Mouse (Mus musculus) R1 (cell line): ENCODE data around the gene Pard3.
A peak's percentile ranks its signal among the peaks of the same experiment; 100 is the strongest.
"Not testable (repeated sequence)": the region's sequence is repeated elsewhere in the genome, so short reads cannot be mapped to it uniquely, and the experiment has no call there.

Source experiments
- DNase-seq: peaks from one replicate; pipeline ENCODE4 v3.0.0-alpha.2; 2018; ENCODE audit warnings: low read depth, low spot score

Gene Pard3

DNA sequence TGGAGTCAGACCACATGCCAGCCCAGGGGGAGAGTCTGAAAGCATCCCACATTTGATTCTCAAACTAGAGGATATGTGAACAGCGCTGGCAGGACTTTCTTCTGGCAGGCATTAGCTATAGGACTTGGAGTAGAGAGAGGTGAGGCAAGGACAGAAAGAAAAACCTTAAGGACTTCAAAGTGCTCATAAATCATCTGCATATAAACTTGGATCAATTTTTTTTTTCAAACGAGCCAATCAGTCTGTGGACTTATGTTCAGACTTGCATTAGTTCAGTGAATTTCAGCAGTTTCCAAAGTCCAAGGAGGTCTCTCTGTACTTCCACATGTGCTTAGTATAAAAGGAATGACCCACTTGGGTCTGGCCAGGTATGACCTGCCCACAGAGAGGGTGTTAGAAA lies 72.5 kb downstream of the Pard3 start:
- no peak for DNase-seq

DNA sequence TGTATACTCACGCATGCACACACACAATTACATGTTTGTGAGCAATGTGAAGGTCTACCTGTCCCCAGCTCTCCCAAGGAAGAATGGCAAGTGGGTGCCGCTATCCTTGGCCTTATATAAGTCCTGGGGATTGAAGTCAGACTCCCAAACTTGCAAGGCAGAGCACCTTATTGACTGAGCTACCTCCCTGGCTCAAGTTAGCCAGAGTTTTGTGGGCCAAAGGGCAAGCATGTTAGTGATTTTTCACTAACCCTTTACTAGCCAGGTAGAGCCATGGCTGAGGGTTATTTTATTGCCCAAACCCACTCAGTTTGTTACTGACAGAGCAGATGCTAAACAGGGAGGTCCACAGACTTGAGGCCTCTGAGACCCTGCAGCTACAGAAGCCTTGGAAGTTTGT lies 73.1 kb downstream of the Pard3 start:
- no peak for DNase-seq

DNA sequence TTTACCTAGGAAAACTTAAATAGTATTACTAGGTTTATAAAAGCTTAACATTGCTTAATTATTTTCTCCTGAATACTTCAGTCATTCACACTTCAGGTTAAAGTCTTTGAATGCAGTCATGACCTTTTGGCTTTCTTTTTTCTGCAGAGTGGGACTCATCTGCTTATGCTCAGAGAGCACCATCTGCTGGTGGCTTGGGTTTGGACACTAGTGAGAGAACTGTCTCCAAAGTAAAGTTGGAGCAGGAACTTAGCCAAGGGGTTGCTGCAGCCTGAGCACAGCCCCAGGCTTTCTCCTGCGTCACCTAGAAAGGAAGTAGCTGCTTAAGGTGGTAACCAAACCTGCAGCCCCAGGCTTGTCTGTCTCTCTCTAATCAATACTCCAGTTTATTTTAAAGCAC lies 75.5 kb downstream of the Pard3 start:
- peak; percentile 82 for DNase-seq

DNA sequence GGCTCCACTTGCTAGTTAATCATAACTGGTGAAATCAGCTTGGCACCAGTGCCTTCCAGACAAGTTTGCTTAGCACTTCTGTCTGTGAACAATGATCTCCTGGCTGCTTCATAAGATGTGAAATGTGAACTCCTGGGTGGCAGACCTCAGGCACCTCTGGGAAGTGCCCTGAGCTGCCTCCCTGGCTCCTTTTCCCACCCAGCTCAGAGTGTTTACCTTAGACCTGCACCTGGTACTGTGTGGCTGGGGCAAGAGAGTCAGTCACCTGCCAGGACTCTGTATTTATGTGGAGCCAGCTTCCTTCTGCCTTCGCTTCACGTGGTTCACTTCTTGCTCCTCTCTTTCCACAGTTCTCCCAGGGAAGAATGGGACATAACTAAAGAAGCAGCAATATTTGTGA lies 77.3 kb downstream of the Pard3 start:
- no peak for DNase-seq

DNA sequence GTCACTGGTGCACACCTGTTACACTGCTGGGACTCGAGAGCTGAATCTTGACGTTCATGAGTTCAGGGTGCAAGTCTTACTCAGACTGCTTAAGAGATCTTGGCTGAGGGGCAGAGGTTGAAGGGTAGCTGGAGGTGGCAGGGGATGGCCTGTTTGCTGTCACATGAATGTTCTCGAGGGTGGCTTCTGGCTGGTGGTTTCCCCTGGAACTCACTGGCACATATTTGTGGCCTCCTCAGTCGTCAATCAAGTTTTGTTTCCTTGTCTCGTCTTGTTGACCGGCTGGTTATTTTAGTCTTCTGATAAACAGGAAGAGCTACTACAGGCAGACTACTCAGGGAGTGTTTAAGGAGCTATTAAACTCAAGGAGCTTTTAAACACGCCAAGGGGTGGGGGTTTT lies 79.9 kb downstream of the Pard3 start:
- DNase-seq = no peak

DNA sequence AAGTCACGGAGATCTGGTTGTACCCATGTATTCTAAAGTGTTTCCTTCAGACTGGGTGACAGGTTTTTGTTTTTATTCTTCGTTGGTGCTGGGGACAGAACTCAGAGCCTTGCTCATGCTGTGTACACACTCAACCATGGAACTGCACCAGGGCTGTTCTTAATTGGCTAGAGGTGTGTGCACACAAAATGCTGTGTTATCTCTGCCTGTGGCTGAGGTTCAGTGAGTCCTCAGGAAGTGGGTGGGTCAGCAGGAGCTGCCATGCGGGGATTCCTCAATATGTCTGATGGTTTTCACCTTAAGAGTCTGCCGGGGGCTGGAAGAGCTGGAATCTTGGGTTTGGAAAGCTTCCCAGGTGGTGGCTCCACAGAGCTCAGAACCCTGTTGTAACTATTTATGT lies 80.9 kb downstream of the Pard3 start:
- DNase-seq = no peak

DNA sequence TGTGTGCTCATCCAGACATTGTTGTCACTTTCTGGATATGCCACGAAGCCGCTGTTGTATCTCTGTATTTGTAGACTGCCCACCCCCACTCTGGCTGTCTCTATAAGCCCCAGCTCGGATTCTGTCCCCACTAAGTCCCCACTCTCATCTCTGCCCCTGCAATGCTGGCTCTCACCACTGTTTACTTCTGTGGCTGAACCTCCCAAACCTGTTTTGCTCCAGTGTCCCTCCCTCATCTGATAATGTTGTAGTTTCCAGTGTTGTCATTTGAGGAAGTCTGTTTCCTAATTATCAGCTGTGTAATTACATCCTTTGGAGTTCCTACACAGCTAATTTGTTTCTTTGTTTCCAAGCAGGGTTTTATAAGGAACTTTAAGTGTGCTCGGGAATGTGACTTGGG lies 81.4 kb downstream of the Pard3 start:
- no peak for DNase-seq

DNA sequence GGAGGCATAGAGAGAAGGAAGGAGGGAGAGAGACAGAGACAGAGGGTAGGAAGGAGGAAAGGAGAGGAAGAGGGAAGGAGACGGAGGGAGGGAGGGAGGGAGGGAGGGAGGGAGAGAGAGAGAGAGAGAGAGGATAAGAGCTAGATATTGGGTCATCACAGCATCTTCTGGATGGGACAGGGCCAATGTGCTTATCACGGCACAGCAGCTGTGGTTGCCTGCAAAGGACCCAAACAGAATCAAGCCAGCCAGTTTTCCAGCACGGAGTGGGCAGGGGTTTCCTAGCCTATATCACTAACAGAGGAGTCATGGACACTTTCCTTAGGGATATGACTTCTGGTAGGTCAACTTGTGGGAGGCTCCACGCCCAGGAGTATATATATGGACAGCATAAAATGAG lies 82.4 kb downstream of the Pard3 start:
- no peak for DNase-seq

DNA sequence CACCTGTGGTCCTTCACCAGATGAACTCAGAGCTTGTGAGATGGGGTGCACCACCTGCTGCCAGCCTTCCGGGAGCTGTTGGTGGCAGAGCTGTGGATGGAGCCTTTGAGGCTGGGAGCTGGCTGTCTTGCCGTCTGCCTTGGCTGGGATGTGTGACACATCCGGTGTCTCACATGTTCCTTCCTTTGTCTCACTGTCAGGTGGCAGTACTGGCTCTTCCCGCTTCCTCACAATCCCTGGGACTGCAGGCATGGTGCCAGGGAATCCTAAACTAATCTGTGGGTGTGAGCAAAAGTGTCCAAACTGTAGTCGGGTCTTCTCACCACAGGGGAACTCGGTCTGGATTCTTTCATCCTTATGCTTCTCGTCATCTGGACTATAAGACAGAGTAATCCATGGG lies 85.1 kb downstream of the Pard3 start:
- no peak for DNase-seq

DNA sequence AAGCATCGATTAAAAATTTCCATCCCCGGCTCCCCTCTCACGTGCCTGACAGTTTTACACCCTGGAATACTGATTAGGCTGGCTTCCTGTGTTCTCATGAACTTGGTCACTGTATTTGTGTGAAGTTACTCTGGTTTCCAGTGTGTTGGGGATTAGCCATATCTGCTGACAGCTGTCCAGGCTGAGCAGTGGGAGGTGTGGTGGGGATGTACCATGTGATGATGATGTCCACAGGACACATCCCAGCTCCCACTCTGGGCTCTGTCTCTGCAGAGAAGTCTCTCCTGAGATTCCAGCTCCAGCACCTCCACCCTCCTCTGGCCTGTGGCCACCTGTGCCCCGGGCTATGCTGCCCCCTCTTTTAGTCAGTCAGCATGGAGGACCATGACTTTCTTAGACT lies 87.0 kb downstream of the Pard3 start:
- DNase-seq = no peak

DNA sequence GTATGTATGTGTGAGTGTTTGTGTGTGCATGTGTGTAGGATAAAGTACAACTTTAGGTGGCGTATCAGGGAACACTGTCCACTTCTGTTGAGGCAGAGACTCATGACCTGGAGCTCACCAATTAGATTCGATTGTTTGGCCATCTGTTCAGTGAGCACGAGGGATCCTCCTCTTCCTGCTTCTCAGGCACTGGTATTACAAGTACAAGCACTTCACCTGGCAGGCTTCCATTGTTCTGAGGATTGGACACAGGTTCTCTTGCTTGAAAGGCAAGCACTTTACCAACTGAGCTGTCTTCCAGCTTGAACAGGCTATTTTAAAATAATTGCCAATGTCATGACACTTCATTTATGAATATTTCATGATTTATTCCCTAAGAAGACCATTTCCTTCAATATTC lies 88.0 kb downstream of the Pard3 start:
- no peak for DNase-seq

DNA sequence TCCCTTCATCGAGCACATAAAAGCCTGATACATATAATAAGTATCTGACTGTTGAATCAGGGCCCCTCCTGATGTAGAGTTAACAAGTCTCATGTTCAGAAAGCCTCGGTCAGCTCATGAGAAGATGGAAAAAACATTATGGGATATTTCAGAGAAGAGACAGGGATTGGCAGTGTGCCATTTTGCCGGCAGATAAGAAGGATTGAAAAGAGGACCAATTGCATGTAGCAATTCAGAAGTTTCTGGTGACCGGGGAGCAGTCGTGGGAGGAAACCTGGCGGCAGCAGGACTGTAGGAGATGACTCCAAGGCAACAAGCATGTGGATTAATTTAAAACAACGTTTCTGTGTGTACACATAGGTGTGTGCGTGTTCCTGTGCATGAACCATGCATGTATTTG lies 93.4 kb downstream of the Pard3 start:
- no peak for DNase-seq

DNA sequence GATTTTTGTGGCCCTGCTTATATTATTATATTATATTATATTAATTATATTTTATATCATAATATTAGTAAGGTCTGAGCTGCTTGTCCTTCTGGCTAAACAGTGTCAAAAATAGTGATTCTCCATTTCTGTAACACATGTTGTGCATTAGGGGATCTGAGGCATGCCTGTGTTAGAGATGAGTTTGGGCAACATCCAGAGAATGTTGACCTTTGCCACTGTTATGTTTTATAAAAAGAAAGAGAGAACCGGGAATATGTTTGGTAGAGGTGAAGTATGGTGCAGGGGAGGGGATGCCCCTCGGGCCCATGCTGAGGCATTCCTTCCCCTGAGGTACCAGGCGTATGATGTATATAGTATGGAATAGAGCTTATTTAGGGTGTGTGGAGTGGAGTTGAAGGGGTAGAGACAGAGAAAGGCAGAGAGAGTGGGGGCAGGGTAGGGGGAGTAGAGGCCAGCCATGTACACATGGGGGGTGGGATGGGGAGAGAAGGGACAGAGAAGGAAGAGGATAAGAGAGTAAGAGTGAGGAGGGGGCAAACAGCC lies 95.8 kb downstream of the Pard3 start:
- no peak for DNase-seq

DNA sequence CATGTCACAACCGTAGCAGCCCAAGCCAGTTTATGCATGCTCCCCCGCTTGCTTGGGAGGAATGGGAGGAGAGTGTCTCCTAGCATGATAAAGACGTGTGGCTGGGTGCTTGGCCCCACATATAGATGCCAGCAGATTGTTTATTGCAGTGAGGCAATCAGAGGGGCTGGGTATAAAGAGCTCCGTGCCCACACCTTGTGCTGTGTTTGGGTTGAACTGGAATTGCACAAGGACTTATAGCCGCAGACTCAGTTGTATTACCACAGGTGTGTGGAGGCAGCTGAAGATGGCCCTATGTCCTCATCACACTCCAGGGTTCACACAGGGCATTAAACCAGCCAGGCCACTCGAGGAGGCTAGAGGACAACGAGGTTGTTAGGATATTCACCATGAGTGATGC lies 98.2 kb downstream of the Pard3 start:
- no peak for DNase-seq

DNA sequence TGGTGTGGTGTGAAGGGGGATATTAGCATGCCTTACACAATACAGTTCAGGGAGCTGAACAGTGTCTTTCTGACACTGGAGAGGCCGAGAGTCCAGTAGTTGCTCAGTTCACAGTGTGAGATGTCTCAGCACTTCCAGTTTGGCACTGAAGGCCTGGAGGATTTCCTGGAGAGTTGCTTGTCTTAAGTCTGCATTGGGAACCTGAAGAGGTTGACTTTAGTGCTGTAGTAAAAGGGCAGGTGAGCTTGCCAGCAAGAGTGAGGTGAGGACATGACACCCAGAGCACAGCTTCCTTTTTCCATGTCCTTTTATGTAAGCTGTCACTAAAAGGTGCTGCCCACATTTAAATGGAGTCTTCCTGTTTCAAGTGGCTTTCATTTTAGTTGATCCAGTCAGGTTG lies 99.1 kb downstream of the Pard3 start:
- no peak for DNase-seq

DNA sequence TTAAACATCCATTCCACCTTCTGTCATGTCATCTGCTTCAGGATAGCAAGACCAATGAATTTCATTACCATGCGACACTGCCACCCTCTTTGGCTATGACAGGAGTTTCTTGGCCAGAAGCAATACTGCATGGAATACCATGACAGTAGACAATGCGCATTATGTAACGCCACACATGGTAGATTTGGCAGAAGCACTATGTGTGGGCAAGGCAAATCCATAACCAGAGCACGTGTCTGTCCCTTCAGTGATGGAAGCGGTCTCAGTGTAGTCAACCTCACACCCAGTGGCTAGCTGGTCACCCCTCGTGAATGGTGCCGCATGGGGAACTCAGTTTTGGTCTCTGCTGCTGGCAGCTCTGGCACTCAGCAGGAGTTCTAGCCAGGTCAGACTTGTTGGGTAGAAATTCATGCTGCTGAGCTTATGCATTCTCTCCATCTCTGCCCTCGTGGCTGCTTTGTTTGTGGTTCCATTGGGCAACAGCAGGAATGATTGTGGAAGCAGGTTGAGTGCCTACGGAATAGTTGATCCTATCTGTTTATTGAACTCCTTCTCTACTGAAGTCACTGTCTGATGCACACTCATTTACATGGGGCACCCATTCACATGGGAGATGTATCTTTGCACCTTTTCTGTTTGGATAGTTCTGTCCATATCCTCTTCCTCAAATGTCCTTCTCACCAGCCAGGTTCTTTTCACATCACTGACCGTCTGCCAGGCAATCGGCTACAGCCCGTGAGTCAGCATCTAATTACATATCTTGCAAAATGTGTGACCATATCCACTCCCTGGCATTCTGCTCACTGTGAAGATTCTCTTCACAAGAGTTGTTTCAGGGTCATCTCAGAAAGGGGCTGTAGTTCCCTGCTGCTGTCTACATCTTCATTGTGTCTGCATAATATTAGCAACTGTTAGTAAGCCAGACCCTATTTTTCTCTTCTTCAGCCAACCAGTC lies 100.9 kb downstream of the Pard3 start:
- DNase-seq = no peak

DNA sequence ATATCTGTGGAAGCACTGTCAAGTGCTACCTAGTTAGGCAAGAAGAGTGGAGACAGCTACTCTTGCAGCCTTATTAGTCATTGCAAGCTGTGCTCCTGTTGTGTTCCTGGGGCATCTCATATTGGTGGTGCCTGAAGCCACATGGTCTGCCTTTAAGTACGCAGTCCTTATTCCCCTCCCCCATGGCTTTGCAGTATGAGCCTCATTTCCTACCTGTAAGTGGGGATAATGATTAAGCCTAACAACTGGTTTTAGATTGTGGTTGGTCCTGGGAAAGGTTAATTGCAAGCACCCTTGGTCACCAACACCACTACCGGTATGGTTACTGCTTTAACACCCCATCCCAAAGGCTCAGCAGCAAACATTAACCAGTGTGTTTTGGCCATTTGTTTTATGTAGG lies 104.8 kb downstream of the Pard3 start:
- DNase-seq = no peak

DNA sequence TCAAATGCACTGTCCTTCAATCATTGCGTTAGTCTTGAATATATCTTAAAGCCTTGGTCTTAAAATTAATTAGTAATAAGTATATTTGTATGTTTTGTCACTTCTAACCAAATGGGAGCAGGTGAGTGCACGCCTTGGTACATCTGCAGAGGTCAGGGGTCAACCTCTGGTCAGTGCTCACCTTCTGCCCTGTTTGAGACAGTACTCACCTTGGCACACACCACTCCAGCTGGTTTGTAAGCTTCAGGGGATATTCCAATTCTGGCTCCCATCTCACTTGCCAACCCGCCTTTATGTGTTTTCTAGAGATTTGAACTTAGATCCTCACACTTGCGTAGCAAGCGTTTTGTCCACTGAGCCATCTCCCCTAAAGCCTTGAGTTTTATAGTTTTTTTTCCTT lies 105.7 kb downstream of the Pard3 start:
- no peak for DNase-seq

DNA sequence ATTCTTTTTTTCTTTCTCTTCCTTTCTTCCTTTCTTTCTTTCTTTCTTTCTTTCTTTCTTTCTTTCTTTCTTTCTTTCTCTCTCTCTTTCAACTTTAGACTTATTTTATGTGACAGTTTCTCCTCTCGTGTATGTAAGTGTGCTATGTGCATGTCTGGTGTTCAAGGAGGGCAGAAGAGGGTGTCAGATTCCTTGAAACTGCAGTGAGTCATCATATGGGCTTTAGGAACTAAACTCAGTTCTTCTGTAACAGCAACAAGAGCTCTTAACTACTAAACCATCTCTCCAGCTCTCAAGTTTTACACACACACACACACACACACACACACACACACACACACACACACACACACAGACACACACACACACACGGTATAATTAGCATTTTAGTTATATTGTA lies 106.7 kb downstream of the Pard3 start:
- not testable (repeated sequence) for DNase-seq

DNA sequence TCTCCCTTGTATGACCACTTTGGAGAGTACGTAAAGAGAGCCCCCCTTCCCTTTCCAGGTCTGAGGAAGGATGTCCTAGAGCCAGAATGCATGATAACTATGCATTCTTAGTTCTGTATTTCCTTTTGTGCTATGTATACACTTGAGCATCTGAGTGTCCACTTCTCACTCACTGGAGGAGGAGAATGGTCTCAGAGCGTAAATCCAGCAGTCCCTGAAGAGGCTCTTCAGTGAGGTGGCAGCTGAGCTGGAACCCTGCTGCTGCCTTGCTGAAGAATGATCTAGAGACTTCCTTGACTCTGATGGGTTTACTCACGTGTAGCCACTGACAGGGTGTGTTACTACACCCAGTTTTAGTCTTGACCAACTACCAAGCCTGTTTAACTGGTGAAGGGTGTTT lies 107.2 kb downstream of the Pard3 start:
- DNase-seq = no peak

DNA sequence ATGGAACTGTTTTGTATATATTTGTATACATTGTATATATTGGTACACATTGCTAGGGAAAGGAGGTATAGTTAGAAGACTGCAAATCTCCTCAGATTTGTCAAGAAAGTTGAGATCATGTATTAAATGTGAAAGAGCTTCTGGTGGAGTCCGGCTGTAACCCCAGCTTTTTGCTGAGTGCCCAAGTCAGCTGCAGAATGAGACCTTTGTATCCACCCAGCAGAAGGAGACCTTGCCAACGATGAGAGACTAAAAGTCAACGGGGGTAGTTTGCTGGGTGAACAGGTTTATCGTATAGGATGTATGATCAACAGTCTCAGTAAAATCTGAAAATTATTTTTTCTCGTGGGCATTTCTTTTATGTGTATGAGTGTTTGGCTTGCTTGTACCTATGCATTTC lies 109.8 kb downstream of the Pard3 start:
- DNase-seq = no peak

DNA sequence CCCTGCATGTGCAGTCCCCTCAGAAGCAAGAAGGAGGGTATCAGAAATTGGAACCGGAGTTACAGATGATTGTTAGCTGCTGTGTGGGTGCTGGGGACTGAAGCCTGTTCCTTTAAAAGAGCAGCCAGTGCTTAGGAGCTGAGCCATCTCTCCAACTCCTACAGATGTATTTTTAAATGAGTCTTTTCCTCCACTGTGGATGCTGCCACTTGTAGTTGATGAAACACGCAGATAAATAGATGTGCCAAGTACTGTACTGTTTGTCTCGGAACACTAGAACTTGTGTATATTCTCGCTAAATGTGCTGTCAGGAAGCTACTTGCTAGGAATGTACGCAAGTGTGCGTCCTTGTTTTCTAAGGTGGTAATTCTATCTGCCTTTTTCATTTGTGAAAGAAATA lies 110.7 kb downstream of the Pard3 start:
- DNase-seq = no peak

DNA sequence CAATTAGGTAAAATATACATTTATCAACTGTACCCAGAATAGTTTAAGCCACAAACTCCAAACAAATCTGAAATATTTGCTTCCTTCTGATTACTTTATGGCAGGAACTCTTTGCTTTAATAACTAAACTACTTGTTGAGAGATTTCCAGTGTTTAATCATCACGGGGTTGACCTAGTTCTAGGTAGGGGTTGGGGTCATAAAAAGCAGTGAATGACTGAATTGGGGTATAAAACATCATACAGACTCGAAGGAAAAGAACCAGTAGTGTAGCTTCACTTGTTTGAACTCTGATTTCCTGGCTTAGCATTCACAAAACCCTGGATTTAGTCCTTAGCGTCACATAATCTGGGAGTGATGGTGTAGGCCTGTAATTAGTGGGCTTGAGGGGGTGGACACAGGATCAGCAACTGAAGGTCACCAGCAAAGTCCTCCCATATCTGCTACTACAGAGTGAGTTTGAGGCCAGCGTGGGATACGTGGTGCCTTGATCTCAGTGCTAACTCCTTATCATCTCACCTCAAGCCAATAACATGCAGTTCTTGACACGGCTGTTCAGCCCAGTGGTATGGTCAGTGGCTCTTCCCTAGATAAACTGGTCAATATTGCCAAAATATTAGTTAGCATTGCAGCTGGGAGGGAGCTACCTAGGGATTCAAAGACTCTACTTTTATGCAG lies 111.6 kb downstream of the Pard3 start:
- no peak for DNase-seq
